Mouse (Mus musculus): ENCODE results near the gene Parp3.

The Parp3 gene

GRCm38 (mm10) chr9:106421033-106421864 is 55.5 kb downstream of the Parp3 start:
- no peak for DNase-seq

GRCm38 (mm10) chr9:106420608-106421007 is 56.1 kb downstream of the Parp3 start:
- DNase-seq = no peak
